Mouse (Mus musculus): ENCODE data around the gene Olfr658.

- TF ChIP-seq POLR2A (IDR thresholded peaks at IDR 0.05; ENCODE audit: low read depth, low read length), result no peak
- no peak for TF ChIP-seq CTCF (conservative IDR thresholded peaks at IDR 0.05; ENCODE audit: insufficient read depth, insufficient read length, low read depth, low read length)
These were observed 39.1 kb upstream of the Olfr658 start, which contains the start of gene Olfr661 for GRCm38 (mm10) chr7:104686201-104686600.
